Mouse (Mus musculus): ENCODE results near the gene Iqgap2. TPM values are rescaled to one million over a fixed set of nuclear protein-coding genes. Genes with fewer than 3 reads are reported as not detected.

Gene Iqgap2
- polyA plus RNA-seq, 1 experiment, result 12.5 TPM

DNA sequence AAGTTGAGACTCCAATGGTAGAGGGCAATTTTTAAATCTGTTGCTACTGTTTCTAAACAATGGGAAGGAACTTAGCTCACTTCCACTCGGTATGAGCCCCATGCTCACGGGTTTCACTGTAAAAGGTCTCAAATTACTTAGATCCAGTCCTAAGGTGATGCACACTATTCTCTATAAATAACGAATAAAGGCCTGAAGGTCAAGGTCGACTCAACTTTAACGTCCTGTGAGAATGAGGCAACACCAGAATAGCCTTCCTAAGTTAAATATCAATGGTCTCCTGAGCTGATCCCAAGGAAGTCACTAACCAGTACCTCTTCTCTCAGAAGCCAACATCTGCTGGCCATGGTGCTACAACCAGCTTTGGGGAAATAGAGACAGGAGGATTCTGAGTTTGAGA is 45.4 kb downstream of the Iqgap2 start:
- no peaks in the 10 kb centered on the region for H3K36me3 ChIP-seq (ENCODE audit: control insufficient read depth, insufficient read depth, low read length)
- H3K4me3 ChIP-seq (ENCODE audit: insufficient read depth, low read depth, low read length), result no peak overlapping the region
- 0 out of 2 replicates have a peak, but pooled peaks cover 4% of the 10 kb centered on the region for H3K4me1 ChIP-seq (ENCODE audit: control insufficient read depth, insufficient read depth, low read length)
- WGBS, result 61% methylated on average over 5 of the region's 5 CpGs
- H3K27me3 ChIP-seq (replicated peaks; ENCODE audit: control insufficient read depth, insufficient read depth, low read length), result no peaks in the 10 kb centered on the region
- no peak for DNase-seq
- no peak overlapping the region; the same call in 1 of the 2 replicates for H3K27ac ChIP-seq (ENCODE audit: insufficient read depth, low read depth, low read length)
- TF ChIP-seq CTCF (conservative IDR thresholded peaks at IDR 0.05; ENCODE audit: insufficient read depth, insufficient read length, low read depth, low read length), result no peak
- no peak for TF ChIP-seq POLR2A (IDR thresholded peaks at IDR 0.05; ENCODE audit: low read depth, low read length)

DNA sequence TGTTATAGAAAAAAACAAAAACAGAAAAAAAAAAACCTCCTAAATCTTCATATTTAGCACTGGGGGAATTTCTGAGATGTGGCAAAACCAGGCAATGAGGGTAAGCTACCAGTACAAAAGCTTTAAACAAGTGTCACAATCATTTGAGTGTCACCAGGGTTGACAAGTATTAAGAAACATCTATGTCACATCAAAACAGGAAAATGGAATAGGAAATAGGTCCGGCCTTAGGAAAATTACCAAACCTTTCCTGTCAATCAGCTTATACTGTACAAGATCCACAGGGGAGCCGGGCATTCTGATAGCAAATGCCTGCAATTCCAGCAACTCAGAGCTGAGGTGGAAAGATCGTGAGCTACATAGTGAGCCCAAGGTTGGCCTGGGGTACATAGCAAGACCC is 46.8 kb downstream of the Iqgap2 start:
- Histone ChIP-seq H3K36me3 (ENCODE audit: control insufficient read depth, insufficient read depth, low read length) (no peaks in the 10 kb centered on the region), H3K27me3 (replicated peaks; ENCODE audit: control insufficient read depth, insufficient read depth, low read length) (no peaks in the 10 kb centered on the region), H3K4me1 (ENCODE audit: control insufficient read depth, insufficient read depth, low read length) (0 out of 2 replicates have a peak, but pooled peaks cover 4% of the 10 kb centered on the region), H3K4me3 (ENCODE audit: insufficient read depth, low read depth, low read length) (no peak overlapping the region), H3K27ac (ENCODE audit: insufficient read depth, low read depth, low read length) (no peak overlapping the region)
- WGBS, result 76% methylated on average over 3 of the region's 3 CpGs
- no peak for DNase-seq
- TF ChIP-seq CTCF (conservative IDR thresholded peaks at IDR 0.05; ENCODE audit: insufficient read depth, insufficient read length, low read depth, low read length), result no peak
- no peak for TF ChIP-seq POLR2A (IDR thresholded peaks at IDR 0.05; ENCODE audit: low read depth, low read length)

DNA sequence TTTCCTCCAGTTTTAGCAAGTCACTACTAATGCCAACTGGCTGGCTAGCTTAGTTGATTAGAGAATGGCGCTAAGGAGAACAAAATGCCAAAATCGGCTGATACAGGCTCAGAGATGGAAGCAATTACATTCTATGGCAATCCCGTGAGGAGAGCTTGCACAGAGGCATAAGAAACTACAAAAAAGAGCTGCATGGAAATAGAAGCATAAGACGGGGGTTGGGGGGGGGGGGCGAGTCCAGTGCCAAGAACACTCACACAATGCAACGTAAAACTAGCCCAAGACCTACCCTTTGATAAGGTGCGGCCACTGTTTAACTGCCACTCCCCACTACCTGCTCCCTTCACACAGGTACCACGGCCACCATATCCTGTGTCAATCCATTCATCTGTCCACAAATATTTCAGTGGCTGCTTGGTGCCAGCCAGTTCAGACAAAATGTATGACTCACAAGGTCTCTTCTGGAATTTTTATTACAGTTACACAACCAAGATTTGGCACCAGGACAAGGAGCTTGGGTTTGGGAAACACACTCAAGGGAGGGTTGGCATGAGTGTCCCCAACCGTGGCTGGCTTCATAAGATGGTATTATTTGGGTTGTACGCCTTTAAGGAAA is 48.2 kb downstream of the Iqgap2 start:
- no peak for TF ChIP-seq POLR2A (IDR thresholded peaks at IDR 0.05; ENCODE audit: low read depth, low read length)
- no peak for TF ChIP-seq CTCF (conservative IDR thresholded peaks at IDR 0.05; ENCODE audit: insufficient read depth, insufficient read length, low read depth, low read length)
- no peaks in the 10 kb centered on the region for H3K36me3 ChIP-seq (ENCODE audit: control insufficient read depth, insufficient read depth, low read length)
- H3K27ac ChIP-seq (ENCODE audit: insufficient read depth, low read depth, low read length), result no peak overlapping the region
- peak; percentile 54 for DNase-seq
- H3K4me3 ChIP-seq (ENCODE audit: insufficient read depth, low read depth, low read length), result no peak overlapping the region
- 81% methylated on average over 10 of the region's 10 CpGs for WGBS
- H3K4me1 ChIP-seq (ENCODE audit: control insufficient read depth, insufficient read depth, low read length), result 0 out of 2 replicates have a peak, but pooled peaks cover 4% of the 10 kb centered on the region
- no peaks in the 10 kb centered on the region for H3K27me3 ChIP-seq (replicated peaks; ENCODE audit: control insufficient read depth, insufficient read depth, low read length)

DNA sequence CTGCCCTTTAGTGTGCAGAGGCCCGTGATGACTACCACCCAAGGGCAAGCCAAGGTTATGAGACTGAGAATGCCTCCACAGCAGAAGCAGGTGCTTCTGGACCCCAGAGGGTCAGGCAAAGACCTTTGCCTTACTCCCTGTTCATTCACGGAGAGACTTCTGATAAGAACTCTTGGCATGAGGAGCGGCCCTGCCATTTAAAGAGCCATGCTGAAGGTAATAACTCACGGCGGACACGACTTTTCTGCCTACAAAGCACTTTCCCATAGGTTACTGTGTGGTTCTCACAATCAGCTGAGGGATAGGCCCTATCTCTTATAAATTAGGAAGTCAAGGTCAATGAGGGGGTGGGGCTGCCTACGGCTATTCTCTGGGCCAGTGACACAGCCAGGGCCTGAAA is 48.9 kb downstream of the Iqgap2 start:
- 65% methylated on average over 7 of the region's 7 CpGs for WGBS

DNA sequence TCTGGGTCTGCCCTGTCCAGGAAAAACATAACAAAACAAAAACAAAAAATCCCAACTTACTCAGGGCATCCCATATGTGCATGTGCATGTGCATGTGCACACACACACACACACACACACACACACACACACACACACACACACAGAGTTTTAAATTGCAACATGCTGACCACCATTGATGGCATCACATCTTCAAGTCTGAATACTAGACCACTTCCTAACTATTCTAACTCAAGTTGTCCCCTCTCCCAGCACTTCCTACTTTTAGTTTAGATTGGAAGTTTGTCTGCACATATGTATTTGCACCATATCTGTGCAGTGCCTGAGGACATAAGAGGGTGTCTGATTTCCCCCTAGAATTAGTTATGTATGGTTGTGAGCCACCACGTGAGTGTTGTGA is 49.8 kb downstream of the Iqgap2 start:
- Histone ChIP-seq H3K27me3 (replicated peaks; ENCODE audit: control insufficient read depth, insufficient read depth, low read length) (no peaks in the 10 kb centered on the region), H3K27ac (ENCODE audit: insufficient read depth, low read depth, low read length) (no peak overlapping the region), H3K4me1 (ENCODE audit: control insufficient read depth, insufficient read depth, low read length) (peaks cover 7% of the 10 kb centered on the region; the same call in 1 of the 2 replicates), H3K36me3 (ENCODE audit: control insufficient read depth, insufficient read depth, low read length) (no peaks in the 10 kb centered on the region), H3K4me3 (ENCODE audit: insufficient read depth, low read depth, low read length) (no peak overlapping the region)
- WGBS, result 95% methylated on average over 1 of the region's 1 CpGs
- TF ChIP-seq CTCF (conservative IDR thresholded peaks at IDR 0.05; ENCODE audit: insufficient read depth, insufficient read length, low read depth, low read length), result no peak
- TF ChIP-seq POLR2A (IDR thresholded peaks at IDR 0.05; ENCODE audit: low read depth, low read length), result no peak
- DNase-seq, result no peak

More for the DNA sequence above, 48.9 kb downstream of the Iqgap2 start:
- Histone ChIP-seq H3K36me3 (ENCODE audit: control insufficient read depth, insufficient read depth, low read length) (no peaks in the 10 kb centered on the region), H3K27me3 (replicated peaks; ENCODE audit: control insufficient read depth, insufficient read depth, low read length) (no peaks in the 10 kb centered on the region), H3K4me3 (ENCODE audit: insufficient read depth, low read depth, low read length) (no peak overlapping the region), H3K4me1 (ENCODE audit: control insufficient read depth, insufficient read depth, low read length) (0 out of 2 replicates have a peak, but pooled peaks cover 4% of the 10 kb centered on the region), H3K27ac (ENCODE audit: insufficient read depth, low read depth, low read length) (no peak overlapping the region)
- no peak for TF ChIP-seq POLR2A (IDR thresholded peaks at IDR 0.05; ENCODE audit: low read depth, low read length)
- TF ChIP-seq CTCF (conservative IDR thresholded peaks at IDR 0.05; ENCODE audit: insufficient read depth, insufficient read length, low read depth, low read length), result no peak
- no peak for DNase-seq

DNA sequence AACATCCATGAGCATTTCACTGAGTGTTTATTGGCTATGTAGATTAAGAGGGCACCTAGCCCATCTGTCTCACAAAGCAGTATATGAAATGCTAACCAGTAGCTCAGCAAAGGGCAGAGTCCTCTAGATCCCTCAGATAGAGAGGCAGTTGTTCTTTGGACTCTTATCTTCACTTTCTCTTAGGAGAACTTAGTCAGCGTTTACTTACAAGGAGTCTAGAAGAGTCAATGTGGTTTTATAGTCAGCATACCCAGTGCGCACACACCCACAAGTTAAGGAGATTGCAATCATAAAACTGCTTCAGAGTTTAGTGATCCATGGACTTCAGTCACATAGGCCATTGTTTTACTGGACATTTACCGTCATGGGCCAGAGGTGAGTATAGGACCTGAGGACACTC is 54.8 kb downstream of the Iqgap2 start:
- TF ChIP-seq POLR2A (IDR thresholded peaks at IDR 0.05; ENCODE audit: low read depth, low read length) (no peak), CTCF (conservative IDR thresholded peaks at IDR 0.05; ENCODE audit: insufficient read depth, insufficient read length, low read depth, low read length) (no peak)
- no peak overlapping the region for H3K4me3 ChIP-seq (ENCODE audit: insufficient read depth, low read depth, low read length)
- no peak overlapping the region for H3K27ac ChIP-seq (ENCODE audit: insufficient read depth, low read depth, low read length)
- DNase-seq, result peak; percentile 24
- H3K4me1 ChIP-seq (ENCODE audit: control insufficient read depth, insufficient read depth, low read length), result peaks cover 6% of the 10 kb centered on the region
- H3K36me3 ChIP-seq (ENCODE audit: control insufficient read depth, insufficient read depth, low read length), result no peaks in the 10 kb centered on the region
- no peaks in the 10 kb centered on the region for H3K27me3 ChIP-seq (replicated peaks; ENCODE audit: control insufficient read depth, insufficient read depth, low read length)
- WGBS, result 48% methylated on average over 3 of the region's 3 CpGs

DNA sequence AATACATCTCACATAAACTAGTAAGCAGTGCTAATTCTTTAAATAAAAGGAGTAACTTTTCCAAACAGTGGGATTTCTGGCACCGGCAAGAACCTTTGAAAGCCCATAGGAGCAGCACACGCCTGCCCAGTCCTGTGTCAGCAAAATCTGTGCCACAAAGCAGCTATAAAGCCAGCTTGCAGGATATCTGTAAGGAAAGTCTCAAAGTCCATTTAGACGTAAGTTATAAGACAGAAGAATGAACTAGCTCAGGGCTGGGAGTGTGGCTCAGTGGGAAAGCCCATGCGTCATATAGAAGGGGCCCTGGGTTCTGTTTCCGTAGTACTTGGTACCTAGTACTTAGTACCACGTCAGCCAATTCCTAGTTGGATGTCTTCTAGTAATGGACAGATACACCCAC is 58.2 kb downstream of the Iqgap2 start:
- peaks cover 9% of the 10 kb centered on the region for H3K4me1 ChIP-seq (ENCODE audit: control insufficient read depth, insufficient read depth, low read length)
- H3K4me3 ChIP-seq (ENCODE audit: insufficient read depth, low read depth, low read length), result no peak overlapping the region
- WGBS, result 82% methylated on average over 6 of the region's 6 CpGs
- TF ChIP-seq POLR2A (IDR thresholded peaks at IDR 0.05; ENCODE audit: low read depth, low read length) (no peak), CTCF (conservative IDR thresholded peaks at IDR 0.05; ENCODE audit: insufficient read depth, insufficient read length, low read depth, low read length) (no peak)
- no peaks in the 10 kb centered on the region for H3K36me3 ChIP-seq (ENCODE audit: control insufficient read depth, insufficient read depth, low read length)
- H3K27ac ChIP-seq (ENCODE audit: insufficient read depth, low read depth, low read length), result no peak overlapping the region
- H3K27me3 ChIP-seq (replicated peaks; ENCODE audit: control insufficient read depth, insufficient read depth, low read length), result no peaks in the 10 kb centered on the region
- no peak for DNase-seq
